Mouse (Mus musculus): Measurements from ENCODE around the gene Phlpp2.

- TF ChIP-seq CTCF (conservative IDR thresholded peaks at IDR 0.05; ENCODE audit: low read length) (no peak), POU5F1 (IDR thresholded peaks at IDR 0.05; ENCODE audit: borderline replicate concordance, low read length) (no peak), NANOG (IDR thresholded peaks at IDR 0.05; ENCODE audit: borderline replicate concordance, low read length) (no peak)
Measured at GRCm38 (mm10) chr8:109992166-109992565, 123.8 kb downstream of the Phlpp2 start.
